Mouse (Mus musculus) mouse embryonic stem cell (cell line): ENCODE results near the gene Acsl1.
"Not testable (repeated sequence)": the region's sequence is repeated elsewhere in the genome, so short reads cannot be mapped to it uniquely, and the experiment has no call there.

Experiments used
- in situ Hi-C, 2 experiments: fragments of 300-500 bp; cut with MboI; formaldehyde crosslinking; loops; 1 replicate in 1 of 2; 3 replicates in 1 of 2; pipeline ENCODE4 v1.14.3; 2019 to 2020; ENCODE audit warnings: low sequenced_read_pairs in 2 of 2, low pct_unique_long_range_greater_than_20kb in 1 of 2, mixed read lengths in 1 of 2; ENCODE audit not compliant: unreplicated experiment in 1 of 2

Gene Acsl1

GRCm38 (mm10) chr8:46584328-46584727, 113.5 kb downstream of the Acsl1 start:
- in situ Hi-C loops, result not testable (repeated sequence)

GRCm38 (mm10) chr8:46585576-46585975, 114.7 kb downstream of the Acsl1 start:
- in situ Hi-C loops, result no loop called here
